Mouse (Mus musculus) CD4-positive helper T cell, adult 2 months (primary cell): ENCODE results near the gene Med15.
A peak's percentile ranks its signal among the peaks of the same experiment; 100 is the strongest.

Experiments
- DNase-seq: peaks from one replicate; pipeline ENCODE4 v3.0.0-alpha.2; 2012; ENCODE audit warnings: low read depth, missing footprints, low spot score

Med15 gene

DNA sequence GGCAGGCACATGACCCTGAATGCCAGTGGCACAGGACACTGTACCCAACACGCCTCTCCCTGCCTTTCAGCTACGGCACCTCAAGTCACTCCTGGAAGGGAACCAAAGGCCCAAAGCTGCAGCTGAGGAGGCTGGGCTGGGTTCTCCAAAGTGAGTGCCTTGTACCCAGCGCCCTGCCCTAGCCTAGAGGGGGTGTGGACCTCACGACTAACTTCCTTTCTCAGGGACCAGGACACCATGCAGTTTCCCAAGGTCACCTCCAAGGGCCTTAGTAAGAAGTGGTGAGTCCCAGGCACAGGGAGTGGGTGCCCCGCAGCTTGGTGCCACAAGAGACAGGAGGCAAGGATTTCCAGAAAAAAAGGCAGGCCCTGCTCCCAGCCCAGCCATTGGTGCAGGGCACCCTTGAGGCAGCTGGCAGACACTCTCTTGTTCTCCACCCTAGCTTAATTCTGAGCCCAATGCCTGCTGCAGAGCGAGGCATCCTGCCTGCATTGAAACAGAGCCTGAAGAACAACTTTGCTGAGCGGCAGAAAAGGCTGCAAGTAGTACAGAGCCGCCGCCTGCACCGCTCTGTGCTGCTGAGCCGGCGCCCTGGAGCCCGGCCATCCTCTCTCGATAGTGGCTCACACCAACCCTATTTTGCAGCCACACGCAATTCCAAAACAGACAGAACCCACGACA, 82.6 kb downstream of the Med15 start:
- no peak for DNase-seq

DNA sequence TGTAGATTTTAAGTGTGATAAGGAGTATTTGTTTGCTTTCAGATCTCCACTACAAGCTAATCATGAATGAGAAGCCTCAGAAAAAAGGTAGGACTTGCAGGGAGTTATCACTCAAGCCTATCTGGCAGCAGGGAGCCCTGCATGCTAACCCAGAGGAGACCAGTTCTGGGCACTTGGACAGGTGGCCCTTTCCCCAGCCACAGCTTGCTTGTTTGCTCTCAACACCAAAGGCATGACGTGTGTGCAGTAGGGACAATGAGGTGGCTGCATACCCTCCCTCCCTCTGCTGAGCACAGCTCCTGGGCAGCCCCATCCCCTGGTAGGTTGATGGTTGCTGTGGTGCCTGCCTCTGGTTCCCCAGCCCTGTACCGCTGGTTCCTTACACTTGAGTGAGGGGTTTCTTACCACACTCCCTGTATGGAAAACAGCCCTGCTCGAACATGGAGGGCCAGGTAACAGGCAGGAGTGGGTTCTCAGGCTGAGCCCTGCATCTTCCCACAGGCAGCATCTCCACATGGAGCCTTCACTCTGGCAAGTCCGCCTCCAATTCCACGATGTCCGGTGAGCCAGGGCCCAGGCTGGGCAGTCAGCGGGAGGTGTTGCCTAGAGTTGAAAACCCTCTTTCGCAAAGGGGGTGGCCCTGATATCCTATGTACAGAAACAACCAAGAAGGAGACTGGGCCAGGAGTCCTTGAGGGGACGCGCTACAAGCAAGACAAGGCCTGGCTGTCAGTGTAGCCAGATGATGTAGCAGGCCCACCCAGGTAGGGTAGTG, 84.9 kb downstream of the Med15 start:
- DNase-seq, result no peak

DNA sequence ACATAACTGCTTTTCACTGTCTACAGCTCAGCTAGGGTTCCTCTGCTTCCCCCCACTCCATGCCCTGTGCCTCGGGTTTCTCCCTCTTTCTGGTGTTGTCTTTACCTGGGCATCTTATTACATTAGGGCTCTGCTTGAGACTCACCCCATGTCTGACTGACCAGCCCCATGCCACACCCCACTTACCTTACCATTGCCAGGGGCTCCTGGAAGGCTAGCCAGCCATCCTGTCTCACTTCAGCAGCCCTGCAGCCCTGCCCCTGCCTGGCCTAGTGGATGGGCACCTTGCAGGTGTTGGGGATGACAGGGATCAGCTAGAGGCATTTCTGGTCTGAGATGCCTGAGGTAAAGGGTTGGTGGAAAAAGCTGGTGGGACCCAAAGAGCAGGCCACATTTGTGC, 85.5 kb downstream of the Med15 start:
- no peak for DNase-seq

DNA sequence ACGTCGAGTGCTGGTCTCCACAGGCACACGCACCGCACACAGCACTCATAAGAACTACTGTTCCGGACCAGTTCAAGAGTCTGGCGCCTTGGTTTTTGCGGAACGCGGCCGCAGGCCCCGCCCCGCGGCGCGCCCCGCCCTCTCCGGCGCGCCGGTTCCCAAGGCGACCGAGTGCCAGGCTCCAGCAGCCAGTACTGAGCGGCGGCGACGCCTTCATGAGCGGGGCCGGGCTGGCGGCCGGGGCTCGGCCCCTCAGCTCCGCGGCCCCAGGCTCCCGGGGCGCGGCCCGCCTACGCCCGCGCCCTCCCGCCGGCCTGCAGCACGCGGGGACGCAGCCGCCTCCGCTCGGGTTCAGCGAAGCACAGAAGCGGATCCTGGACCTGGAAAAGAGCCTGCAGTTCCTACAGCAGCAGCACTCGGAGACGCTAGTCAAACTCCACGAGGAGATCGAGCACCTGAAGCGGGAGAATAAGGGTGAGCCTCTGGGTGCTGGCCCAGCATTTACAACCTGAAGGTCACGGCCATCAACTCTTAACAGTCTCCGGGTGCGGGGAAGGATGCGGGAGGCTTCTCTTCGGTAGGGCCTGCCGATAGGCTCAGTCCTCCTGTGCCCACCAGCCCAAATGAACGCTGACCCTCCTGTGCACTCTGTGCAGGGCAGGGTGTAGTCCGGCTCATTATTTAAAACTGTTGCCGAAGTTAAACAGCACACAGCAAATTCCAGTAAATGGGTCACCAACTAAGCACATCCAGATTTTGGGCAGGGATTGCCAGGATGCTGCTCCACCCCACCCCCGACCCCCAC, 86.2 kb downstream of the Med15 start, which contains the start of gene Ccdc74a:
Gene Ccdc74a, plus strand, starts transcription at position 161 of the 805 bp plus-strand sequence.
- DNase-seq, result peak; percentile 87

DNA sequence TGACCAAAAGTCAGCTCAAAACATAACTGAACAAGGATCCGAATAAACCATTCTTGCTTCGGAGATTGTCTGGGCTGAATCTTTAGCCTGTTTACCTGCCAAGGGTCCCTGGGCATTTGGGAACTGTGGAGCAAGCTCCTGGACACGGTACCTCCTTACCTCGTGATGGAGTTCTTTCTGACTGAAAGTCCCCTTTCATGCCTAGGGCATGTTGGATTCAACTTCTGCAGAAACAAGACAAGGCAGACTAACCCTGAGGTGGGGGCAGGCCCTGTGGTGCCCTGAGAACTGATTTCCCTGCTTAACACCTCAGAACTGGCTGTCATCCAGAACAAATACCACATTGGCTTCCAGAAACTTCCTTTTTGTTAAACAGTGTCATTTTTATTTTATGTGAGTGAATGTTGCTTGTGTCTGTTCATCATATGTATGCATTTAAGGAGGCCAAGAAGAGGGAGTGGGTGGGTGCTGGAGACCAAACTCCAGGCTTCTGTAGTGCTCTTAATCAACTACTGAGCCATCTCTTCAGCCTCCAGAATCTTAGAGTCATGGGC, 89.2 kb downstream of the Med15 start:
- DNase-seq, result no peak

DNA sequence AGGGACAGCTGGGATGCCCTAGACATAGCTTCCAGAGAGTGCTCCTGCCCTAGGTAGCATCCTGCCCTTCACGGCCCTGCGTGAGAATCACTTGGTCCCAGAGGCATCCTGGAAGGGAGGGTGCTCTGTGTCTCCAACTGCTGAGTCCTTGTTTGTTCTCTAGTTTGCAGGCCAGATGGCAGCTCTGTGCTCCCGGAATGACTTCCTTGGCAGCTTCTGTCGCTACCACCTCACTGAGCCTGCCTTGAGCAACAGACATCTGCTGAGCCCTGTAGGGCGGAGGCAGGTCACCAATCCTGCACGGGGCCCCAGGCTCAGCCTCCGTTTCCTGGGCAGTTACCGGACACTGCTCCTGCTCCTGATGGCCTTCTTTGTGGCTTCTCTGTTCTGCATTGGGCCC, 90.4 kb downstream of the Med15 start:
- DNase-seq, result no peak

DNA sequence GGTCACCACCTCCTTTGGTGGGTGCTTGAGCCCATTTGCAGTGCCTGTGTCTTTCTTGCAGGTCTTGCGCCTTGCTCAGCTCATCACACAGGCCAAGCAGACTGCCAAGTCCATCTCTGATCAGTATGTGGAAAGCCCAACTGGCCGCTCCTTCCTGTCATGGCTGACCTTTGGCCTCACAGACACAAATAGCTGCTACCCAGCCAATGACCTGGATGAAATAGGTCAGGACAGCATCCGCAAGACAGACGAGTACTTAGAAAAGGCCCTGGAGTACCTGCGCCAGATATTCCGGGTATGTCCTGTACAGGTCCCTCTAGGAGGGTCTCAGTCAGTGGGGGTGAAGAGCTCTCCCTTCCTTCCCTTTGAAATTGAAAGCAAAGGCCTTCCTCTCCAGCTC, 91.4 kb downstream of the Med15 start:
- DNase-seq, result no peak

DNA sequence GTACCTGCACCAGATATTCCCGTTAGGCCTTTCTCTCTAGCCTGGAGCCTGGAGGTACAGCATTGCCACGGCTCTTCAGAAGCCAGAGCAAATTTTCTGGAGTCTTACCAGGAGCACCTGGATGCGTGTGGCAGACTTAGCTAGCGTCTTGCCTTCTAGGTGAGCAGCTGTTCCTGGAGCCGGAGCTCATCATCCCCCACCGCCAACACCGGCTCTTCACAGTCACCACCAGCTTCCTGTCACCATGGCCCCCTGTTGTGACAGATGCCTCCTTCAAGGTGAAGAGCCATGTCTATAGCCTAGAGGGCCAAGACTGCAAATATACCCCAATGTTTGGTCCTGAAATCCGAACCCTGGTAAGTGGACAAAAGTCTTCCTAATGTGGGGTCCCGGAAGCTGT, 92.0 kb downstream of the Med15 start:
- no peak for DNase-seq

DNA sequence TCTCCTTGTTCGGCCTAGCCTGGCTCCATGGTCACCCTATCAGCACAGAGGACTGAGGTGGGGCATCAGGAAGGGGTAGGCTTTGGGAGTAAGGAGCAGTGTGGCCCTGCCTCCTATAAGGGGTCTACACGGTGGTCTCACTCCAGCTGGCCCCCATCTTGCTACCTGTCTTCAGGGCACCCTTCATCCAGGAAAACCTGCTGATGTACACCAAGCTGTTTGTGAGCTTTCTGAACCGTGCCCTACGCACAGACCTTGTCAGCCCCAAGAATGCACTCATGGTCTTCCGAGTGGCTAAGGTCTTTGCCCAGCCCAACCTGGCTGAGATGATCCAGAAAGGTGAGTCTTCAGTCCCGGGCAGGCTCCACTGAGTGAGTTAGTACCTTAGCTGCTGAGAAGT, 92.7 kb downstream of the Med15 start:
- no peak for DNase-seq

DNA sequence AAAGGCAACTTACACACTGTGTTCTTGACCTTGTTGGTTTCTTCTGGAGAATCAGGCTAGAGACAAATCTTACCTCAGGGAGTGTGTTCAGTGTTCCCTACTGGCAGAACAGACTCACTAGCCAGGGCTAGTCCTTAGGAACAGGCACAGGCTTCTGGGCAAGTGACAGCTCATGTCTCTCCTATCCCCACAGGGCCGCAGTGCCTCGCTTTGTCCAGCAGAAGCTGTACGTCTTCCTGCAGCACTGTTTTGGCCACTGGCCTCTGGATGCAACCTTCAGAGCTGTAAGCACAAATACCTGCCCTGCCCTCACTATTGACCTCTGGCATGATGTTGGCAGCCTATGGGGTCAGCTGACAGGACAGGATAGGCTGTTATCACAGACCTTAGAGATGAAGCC, 93.6 kb downstream of the Med15 start:
- no peak for DNase-seq

DNA sequence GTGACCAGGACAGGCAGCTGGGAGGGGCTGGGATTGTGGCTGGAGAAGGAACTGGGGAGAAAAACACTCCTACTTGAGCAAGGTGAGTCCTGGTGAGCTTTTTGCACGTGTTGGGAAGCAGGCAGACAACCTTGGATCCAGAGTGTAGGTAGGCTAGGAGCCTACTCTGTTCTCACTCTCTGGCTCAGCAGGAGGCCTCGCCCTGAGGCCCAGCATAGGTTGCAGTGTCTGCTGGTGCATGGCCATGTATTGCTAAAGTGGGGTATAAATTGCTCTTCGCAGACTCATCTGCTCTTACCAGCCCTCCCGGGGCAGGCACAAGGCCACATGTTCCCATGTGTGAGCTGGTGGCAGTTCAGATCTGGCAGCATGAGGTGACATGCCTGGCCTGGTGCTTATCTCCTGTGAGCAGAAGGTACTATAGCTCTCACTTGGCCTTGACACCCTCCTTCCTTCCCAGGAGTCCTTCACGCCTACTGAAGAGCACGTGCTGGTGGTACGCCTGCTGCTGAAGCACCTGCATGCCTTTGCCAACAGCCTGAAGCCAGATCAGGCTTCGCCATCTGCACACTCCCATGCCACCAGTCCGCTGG, 94.6 kb downstream of the Med15 start:
- no peak for DNase-seq

DNA sequence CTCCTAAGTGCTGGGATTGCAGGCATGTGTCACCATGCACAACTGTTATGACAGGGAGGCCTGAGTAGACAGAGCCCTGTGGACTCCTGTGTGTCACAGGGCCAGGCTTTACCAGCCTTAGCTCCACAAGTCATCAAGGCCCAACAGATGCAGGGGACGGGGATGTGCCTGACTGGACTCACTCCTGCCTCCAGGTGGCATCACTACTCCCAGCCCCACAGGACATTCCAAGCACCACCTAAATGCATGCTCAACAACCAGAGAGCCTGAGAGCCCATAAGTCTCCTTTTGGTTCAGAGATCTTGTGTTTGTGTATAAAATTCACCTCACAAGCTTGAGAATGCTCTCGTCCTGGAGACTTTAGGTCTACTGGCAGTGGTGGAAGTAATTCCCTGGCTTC, 95.1 kb downstream of the Med15 start:
- DNase-seq, result no peak

DNA sequence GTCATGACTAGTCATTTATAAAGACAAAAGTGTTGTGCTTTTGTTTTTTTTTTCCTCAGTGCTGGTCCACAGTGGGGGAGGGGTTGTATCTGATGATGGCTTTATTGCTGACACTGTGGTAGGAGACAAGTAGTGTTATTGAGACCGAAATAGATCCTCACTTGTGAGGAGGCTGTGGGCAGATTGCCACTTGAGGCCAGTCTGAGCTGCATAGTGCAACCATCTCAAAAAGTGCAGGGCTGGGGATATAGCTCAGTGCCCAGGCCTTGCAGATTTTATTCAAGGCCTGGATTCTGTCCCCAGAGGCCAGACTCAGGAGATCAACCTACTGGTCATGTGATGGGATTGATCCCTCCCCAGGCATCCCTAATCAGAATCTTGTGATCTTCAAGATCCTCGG, 95.8 kb downstream of the Med15 start:
- DNase-seq, result no peak

DNA sequence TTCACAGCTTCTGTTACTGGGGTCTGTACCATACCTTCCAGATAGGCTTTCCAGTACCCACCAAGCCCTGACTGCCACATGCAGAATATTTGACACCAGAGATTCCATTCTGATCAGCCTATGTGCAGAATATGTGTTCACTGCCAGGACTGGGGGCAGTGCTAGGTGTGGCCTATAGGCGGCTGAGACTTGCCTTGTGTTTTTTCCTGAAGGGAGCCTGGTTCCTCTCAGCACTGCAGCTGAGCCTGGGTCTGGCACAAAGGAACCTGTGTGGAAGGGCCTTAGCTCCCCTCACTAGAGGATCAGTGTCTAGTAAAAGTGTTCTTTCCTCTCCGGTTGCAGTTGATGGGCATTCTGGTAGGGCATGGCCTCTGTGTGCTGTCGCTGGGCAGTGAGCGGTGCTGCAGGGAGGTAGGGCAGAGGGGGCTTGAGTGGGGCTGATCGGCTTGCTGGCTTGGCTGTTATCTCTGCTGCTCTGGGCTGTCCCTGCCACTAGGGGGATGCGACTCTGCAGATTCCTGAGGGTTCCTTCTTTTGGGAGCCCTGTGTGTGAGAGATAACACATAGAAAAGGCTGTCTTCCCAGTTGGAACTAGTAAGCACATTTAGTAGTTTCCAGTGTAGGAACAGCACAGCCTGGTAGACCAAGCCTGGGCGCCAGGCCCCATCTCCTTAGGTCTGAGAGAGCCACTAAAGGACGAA, 99.1 kb downstream of the Med15 start:
- DNase-seq, result no peak

DNA sequence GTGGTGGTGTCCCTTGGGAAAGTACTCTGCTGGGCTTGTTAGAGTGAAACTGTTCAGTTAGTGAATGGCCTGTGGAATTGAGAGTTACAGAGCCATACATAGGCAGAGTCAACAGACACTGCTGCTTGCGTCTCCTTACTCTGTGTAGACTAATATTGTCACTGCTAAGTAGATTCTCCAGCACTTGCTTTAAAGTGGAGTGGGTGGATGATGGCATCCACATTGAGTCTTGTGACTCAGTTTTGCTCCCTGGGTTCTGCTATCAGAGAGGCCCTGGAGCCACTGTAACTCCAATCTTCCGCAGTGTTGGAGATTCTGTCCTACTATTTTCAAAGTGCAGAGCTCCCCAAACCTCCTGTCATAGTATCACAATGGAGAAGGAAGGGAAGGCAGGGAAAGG, 100.1 kb downstream of the Med15 start:
- DNase-seq, result no peak

DNA sequence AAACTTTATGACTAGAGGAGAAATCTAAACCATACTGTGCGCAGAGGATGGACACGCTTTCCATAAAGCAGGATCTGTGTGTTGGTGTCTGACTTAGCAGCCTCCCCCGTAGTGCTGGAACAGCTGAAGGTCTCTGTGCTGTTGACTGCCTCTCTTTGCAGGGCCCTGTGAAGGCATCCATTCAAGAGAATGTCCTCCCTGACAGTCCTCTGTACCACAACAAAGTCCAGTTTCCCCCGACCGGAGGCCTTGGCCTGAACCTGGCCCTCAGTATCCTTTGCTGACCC, 106.5 kb downstream of the Med15 start:
- DNase-seq, result no peak

DNA sequence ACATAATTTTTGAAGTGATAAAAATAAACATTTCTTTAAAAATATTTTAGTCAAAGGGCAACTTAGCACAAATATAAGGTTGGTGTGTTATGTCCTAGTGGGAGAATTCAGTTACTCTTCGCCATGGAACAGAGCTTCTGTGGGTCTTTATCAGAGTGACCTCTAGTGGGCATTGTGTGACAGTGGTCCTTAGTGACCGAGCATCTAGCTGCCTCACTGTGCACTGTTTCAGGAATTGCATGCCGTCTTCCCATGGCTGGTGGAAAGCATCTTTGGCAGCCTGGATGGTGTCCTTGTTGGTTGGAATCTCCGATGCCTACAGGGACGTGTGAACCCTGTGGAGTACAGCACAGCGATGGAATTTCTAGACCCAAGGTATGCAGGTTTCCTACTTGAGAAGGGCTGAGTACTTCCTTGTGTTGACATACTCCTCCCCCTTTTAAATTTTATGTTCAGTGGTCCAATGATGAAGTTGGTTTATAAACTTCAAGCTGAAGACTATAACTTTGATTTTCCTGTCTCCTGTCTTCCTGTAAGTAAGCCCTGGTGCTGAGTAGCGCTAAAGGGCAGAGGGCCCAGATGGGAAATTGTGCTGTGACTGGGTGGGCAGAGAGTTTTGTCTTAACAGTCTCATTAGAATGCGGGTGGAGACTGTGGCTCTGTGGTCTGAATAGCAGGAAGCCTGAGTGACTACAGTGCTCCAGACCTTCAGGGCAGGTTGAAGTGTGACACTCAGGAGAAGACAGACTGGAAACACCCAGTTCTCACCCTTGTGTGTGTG, 107.0 kb downstream of the Med15 start:
- no peak for DNase-seq

DNA sequence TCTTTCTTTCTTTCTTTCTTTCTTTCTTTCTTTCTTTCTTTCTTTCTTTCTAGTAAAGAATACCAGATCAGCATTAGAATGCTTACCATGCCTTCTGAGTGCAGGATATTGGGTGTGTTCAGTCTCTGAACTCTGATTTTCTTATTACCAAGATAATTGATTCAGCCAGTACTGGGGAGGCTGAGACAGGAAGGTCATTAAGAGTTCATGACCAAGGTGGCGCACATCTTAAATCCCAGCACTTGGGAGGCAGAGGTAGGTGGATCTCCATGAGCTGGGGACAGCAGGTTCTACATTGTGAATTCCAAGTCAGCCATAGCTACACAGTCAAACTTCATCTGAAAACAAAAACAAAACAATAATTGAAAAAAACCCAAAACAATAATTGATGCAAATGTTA, 110.8 kb downstream of the Med15 start:
- DNase-seq, result no peak

DNA sequence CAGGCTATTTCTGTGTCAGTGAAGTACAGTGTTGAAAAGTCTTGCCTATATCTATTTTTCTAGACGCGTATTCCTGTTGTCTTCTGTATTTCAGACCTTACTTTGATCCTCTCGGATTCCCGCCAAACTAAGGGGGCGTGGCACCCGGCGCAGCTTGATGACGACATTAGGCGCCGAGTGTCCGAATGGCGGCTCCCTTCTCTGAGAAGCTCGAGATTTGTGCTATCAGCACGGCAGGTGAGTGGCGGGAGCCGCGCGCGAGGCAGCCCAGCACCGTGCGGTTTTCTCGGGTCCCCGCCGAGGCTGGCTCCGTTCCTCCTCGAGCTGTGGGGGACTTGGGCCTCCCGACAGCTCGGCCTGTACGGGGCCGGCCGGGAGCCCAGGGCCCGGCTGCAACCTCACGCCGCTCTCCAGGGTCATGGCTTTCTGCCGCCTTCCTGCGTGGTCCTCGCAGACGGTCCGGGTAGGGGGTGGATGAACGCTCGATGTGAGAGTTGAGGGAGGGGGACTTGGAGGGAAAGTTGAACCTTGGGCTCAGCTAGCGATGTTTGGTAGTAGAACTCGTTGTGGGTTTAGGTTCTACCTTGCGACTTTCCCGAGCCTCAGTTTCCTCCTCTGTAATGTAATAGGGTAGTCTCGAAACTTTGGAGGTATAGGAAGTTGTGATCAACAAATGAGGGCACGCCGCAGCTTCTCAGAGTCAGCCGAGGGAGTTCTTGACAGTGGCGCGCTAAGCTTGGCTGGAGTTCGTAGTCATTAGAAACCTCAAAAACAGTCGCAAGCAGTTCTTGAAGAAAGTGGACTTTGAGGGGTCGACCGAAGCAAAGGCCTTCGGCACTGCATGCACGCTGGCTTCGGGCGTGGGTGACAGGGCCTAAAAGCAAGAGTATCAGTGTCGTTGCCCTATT, 113.2 kb downstream of the Med15 start, which contains the start of gene Smpd4:
Gene Smpd4, plus strand, starts transcription at position 157 of the 908 bp plus-strand sequence.
- DNase-seq, result peak; percentile 88
